Mouse (Mus musculus): ENCODE data around the gene Vgll4.
A peak's percentile ranks its signal among the peaks of the same experiment; 100 is the strongest.

The Vgll4 gene

GRCm38 (mm10) chr6:114969213-114970120 is at the start of gene Vgll4:
TSS of gene Vgll4 (minus strand) at chr6:114969994.
- peak in 1 of 2 experiments; percentile 12 for DNase-seq (ENCODE audit: low spot score in 2 of 2)

DNA sequence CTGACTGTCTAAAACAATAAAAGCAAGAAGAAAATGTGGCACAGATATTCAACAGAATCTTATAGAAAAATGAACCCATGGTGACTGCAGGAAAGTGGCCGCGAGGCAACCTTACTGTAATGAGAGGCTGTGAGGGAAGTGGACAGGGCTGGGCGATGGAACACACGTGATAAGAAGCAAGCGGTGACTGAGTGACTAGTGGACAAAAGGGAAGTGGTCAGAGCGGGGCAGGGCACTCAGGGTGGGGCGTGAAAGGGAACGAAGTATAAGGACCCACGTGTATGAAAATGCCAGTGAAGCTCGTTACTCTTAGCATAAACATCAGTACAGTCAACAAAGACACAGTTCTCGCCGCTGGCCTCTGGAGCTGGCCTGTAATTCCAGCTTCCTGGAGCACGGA is 45.7 kb upstream of the Vgll4 start:
- DNase-seq (ENCODE audit: low spot score in 2 of 2), result peak; percentile 32 to 44

DNA sequence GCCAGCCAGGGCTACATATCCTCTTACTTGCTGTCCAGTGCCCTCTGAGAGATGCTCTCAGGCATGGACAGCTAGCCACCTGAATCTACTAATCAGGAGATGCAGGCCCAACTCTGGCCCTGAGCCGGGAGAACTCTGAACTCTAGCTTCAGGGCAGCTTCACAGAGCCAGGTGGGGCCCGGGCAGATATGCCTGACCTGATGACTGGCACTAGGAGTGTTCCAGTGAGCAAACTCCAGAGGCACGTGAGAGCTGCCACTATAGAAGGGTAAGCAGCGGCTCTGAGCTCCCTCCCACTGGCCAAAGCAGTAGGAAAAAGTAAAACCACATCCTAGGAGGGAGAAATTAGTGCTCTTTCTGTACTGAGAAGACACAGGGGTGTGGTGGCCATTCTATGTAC is 43.8 kb upstream of the Vgll4 start:
- no peak for DNase-seq (ENCODE audit: low spot score in 2 of 2)

GRCm38 (mm10) chr6:115011792-115012191 is 42.0 kb upstream of the Vgll4 start:
- no peak for DNase-seq (ENCODE audit: low spot score in 2 of 2)

GRCm38 (mm10) chr6:115010815-115011214 is 41.0 kb upstream of the Vgll4 start:
- no peak for DNase-seq (ENCODE audit: low spot score in 2 of 2)

DNA sequence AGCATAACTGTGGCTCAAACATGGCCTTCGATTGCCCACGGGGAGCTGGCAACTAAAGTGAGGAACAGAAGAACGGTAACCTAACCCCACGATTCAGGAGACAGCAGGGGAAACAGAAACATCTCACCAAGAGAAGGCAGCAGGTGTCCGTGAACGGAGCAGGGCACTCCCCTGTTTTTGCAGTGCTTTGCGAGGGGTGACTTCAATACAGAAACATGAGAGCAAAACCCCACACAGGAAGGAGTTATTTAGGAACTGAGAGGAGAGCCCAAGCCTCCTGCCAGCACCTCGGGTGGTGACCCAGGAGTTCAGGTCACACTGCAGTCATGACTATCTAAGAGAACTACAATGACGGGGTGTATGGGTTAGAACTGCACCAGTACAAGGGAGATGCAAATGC is 40.5 kb upstream of the Vgll4 start:
- no peak for DNase-seq (ENCODE audit: low spot score in 2 of 2)

DNA sequence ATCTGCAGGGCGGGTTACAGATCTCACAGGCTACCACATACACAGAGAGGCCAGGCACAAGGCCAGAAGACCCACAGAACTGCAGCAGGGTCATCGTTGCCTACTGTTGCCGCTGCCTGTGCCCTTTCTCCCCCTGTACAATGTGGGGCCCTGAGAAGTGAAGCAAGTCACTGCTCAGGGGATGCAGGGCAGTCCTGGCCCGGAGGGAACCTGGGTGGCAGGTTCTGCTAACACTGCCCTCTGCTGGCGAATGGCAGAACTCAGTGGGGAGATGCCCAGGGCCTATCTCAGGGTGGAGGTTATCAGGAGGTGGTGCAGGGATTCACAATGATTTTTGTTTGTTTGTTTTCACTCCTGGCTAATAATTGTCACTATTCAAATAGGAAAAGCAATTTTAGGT is 37.9 kb upstream of the Vgll4 start:
- peak; percentile 59 to 74 for DNase-seq (ENCODE audit: low spot score in 2 of 2)

DNA sequence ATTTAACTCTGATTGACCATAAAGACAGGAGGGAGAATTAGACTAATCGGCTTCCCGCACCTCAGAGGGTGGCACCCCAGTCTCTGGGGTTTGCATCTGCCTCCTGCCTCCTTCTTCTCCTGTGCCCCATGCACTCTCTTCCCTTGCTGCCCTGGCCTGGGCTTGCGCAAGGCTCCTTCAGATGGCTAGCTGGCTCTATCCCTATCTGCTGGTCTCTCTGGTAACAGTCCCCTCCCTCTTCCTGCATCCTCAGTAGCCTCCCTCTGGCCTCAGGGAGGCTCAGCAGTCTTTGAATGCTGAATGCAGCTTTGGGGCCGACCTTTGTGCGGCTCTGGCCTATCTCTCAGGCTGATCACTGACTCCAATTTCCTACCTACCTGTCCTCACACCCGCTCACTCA is 37.2 kb upstream of the Vgll4 start:
- no peak for DNase-seq (ENCODE audit: low spot score in 2 of 2)

- no peak for DNase-seq (ENCODE audit: low spot score in 2 of 2)
Observed at GRCm38 (mm10) chr6:115006065-115006464, 36.3 kb upstream of the Vgll4 start.

- DNase-seq (ENCODE audit: low spot score in 2 of 2), result no peak
Observed at GRCm38 (mm10) chr6:115005351-115005890, 35.6 kb upstream of the Vgll4 start.

GRCm38 (mm10) chr6:115004636-115005035 is 34.8 kb upstream of the Vgll4 start:
- DNase-seq (ENCODE audit: low spot score in 2 of 2), result no peak

- DNase-seq (ENCODE audit: low spot score in 2 of 2), result no peak
Observed at GRCm38 (mm10) chr6:114998374-114999031, 28.7 kb upstream of the Vgll4 start.

DNA sequence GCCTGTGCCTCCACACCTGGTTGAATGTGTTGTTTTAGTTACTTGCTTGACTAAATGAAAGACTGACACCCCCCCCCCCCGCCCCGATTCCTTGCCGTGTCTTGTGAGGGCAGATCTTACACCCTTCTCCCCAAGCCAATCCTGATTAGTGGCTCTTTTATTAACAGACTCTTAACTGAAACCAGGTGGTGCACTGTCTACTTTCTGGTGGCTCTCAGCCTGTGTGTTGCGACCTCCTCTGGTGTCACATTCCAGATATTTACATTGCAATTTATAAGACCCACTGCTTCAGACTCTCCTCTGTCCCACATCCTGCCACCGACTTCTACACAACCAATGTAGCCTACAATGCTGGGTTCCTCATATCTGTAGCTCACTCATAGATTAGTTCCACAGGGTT is 27.7 kb upstream of the Vgll4 start:
- DNase-seq (ENCODE audit: low spot score in 2 of 2), result no peak

DNA sequence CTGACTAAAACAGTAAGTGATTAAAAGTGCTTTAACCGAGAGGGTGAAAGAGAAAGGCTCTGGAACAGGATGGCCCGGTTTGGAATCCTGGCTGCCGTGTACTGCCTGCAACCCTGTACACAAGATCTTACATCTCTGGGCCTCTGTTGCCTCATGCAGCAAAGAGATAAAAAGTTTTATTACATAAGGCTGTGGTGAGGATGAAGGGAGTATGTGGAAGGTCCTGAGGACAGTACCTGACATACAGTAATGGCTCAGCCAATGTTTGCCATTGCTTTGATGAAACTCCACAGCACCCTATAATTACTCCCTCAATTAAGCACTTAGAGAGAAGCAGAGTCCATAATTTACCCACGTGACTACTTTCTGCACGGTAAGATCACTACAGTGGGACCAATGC is 27.1 kb upstream of the Vgll4 start:
- no peak for DNase-seq (ENCODE audit: low spot score in 2 of 2)

DNA sequence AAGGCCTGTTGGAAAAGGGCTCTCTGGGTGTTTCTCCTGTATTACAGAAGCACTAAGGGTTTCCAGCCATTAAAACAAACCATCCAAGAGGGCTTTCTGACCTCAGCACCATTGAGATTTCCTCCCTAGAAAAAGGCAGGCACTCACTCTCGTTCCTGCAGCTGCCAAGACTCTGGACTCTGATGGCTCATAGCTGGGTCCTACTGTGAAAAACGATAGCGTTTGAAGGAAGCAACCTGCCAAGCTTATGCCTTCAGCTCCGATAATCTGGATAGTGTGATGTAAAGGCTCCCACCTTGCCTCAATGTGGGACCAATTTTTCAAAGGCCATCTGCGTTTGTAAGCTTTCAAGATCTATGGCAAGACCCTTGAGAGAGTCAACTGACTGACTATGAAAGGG is 24.3 kb upstream of the Vgll4 start:
- no peak for DNase-seq (ENCODE audit: low spot score in 2 of 2)

DNA sequence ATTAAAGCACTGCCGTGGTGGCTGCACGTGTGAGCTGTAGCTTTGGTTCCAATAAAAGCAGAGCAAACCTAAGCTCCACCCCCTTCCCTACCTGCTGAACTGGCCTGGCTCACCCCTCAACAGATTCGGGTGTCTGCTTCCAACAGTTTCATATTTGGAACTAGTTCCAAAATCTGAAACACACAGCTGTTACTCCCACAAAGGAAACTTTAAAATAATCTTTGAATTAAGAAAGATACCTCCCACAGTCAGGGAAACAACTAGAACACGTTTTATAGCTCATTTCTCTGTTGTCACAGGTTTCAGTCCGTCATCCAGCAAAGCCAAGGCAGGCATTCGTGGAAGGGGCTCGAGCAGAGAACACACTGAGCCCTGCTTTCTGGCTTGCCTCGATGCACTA is 23.9 kb upstream of the Vgll4 start:
- DNase-seq (ENCODE audit: low spot score in 2 of 2), result no peak

DNA sequence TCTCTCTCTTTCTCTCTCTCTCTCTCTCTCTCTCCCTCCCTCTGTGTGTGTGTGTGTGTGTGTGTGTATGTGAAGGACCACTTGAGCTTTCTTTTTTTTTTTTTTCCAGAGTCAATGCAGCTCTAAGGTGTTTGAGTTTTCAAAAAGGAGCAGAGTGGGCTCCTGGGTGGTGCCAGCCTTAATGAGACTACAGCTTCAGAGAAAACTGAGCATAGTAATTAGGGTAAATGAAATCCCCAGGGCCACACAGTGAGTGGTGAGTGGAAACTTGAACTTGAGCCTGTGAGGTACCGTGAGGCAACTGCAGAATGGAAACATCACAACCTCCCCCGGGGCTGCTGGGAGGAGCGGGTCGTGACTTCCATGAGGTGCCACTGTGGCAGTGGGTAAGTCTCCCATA is 22.1 kb upstream of the Vgll4 start:
- DNase-seq (ENCODE audit: low spot score in 2 of 2), result no peak

GRCm38 (mm10) chr6:114988619-114988980 is 18.8 kb upstream of the Vgll4 start:
- DNase-seq (ENCODE audit: low spot score in 2 of 2), result peak in 1 of 2 experiments; percentile 22

DNA sequence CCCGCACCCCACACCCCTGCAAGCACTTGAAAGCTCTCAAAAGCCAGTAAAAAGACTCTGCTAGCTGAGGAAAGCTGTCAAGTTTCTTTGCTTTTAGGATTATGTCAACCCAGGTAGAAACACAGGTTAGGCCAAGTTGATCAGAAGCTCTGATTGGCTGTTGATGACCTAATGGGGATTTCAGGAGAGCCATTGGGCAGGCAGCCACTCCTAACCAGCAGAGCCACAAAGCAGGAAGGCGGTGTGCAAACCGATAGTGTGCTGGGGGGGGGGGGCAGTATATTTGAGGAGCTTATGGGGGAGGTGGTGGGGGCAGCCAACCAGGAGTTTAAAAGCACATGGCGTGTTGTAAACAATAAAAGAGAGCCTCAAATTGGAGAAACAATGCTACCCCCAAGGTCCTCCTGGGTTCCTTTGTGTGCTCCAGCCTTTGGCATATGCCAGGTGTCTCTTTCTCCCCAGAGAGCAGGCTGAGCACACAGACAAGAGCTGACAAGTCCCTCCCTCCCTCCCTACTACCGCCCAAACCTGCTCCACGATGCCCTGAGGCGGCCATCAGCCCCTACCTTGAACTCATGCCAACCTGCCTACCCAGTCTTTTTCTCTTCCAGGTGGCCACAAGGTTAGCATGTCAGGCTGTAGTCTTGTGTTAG is 18.3 kb upstream of the Vgll4 start:
- DNase-seq (ENCODE audit: low spot score in 2 of 2), result no peak

DNA sequence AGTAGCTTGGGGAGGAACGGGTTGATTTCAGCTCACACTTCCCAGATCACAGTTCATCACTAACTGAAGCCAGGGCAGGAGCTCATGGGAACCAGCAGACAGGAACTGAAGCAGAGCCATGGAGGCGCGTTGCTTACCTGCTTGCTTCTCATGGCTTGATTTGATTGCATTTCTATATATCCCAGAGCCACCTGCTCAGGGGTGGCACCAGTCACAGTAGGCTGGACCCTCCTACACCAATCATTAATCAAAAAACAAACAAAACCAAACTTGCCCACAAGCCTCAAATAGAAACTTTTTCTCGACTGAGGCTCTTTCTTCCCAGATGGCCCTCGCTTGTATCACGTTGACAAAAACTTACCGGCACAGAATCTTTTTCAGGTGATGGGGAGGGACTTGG is 12.9 kb upstream of the Vgll4 start:
- DNase-seq (ENCODE audit: low spot score in 2 of 2), result no peak

GRCm38 (mm10) chr6:114979715-114980114 is 9.9 kb upstream of the Vgll4 start:
- DNase-seq (ENCODE audit: low spot score in 2 of 2), result no peak

- DNase-seq (ENCODE audit: low spot score in 2 of 2), result no peak
Observed at GRCm38 (mm10) chr6:114976915-114977419, 7.2 kb upstream of the Vgll4 start.

Measured in natural killer cell, adult 2 months (primary cell).